Mouse (Mus musculus) induced T-regulatory cell, adult 2 months (primary cell): ENCODE measurements around the gene Iscu.
"Not testable (repeated sequence)": the region's sequence is repeated elsewhere in the genome, so short reads cannot be mapped to it uniquely, and the experiment has no call there.

Experiments
- DNase-seq: peaks from one replicate; pipeline ENCODE4 v3.0.0-alpha.2; 2012; ENCODE audit warnings: low read depth

Gene Iscu

DNA sequence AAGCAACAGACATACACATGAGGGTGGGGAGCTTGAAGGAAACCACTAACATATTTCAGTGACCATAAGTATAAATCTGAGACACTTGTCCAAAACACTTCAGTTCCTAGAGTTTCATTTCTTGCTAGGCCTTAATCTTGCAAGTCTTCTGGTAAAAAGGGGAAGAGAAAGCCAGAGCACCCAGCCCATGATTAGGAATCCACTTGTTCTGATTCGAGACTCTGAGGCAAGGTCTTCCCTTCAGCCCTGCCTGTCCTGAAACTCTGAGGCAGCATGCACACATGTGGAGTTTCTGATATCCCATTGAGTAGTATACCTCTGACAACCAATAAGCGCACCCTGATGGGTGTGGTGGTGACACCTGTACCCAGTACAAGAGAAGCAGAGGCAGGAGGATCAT is 11.0 kb upstream of the Iscu start:
- DNase-seq, result no peak

DNA sequence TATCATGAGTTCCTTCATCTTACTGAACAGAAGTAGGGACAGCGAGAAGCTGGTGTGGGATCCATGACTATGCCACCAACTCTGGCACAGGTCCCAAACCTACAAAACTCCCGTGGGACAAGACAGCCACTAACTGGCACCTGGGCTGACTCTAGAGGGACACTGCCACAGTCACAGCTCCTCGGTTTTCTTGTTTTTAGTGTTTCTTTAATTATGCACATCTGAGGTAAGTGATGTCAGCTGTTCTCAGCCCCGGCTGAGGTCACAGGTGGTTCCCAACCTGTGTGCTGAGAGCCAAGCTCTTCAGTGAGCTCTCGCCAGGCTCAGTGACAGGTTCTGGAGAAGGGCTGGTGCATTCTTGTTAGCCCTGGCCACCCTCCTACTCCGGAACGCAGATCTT is 8.1 kb upstream of the Iscu start:
- no peak for DNase-seq

- DNase-seq, result no peak
Measured at GRCm38 (mm10) chr5:113765641-113766526, 6.7 kb upstream of the Iscu start.

DNA sequence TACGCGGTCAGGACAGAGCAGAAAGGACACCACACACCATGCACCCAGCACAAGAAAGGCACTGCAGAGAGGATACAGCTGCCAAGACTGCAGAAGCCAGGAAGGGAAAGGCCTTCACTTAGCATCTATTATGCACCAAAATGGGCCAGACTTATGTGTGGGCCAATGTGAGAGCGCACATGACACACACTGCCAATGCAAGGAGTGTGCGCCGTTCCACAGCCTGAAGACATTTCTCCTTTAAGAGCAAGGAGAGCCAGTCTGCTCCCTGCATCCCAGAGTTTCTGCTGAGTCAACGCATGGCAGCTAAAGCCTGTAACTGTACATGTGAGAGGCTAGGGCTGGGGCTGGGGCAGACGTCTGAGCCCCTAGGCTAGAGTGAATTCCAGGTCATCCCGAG is 3.7 kb upstream of the Iscu start:
- no peak for DNase-seq

DNA sequence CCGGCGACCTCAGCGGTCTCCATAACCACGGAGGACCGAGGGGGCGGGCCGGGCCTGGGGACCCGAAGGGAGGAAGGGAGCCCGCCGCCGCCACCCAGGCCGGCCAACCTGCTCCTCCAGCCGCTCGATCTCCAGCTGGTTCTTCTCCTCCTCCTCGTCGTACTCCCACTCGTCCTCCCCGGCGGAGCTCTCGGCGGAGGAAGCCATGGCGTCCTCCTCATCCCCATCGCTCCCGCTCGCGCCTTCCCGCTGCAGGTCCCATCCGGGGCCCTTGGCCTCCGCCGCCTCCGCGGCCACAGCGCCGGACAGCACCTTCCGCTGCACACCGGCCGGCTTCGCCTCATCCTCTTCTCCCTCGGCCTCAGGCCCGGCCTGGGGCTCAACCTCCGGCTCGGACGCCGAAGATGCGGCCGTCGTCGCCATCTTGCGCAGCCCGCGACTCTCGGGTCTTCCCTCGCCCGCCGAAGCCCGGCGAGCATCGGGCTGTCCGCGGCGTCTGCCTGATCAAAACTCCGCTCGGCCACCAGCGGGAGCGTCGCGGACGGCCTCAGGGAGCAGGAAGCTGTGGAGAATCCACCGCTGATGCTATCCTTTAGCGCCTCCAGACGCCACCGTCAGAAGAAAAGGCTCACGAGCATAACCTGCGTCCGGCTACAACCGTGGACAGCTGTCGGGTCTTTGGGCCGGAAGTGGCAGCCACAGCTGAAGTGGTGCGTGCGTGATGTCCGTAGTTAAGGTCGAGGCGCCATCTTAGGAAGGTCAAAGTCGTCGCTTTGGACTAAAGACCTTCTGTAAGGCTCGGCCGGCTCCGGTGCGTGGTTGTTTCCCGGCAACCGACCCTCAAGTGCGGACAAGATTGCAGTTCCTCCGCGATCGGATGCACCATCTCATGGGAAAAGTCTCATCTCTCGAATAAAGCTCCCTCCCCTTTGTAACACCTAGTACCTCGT is 1.1 kb upstream of the Iscu start:
- peak; percentile 95 for DNase-seq

DNA sequence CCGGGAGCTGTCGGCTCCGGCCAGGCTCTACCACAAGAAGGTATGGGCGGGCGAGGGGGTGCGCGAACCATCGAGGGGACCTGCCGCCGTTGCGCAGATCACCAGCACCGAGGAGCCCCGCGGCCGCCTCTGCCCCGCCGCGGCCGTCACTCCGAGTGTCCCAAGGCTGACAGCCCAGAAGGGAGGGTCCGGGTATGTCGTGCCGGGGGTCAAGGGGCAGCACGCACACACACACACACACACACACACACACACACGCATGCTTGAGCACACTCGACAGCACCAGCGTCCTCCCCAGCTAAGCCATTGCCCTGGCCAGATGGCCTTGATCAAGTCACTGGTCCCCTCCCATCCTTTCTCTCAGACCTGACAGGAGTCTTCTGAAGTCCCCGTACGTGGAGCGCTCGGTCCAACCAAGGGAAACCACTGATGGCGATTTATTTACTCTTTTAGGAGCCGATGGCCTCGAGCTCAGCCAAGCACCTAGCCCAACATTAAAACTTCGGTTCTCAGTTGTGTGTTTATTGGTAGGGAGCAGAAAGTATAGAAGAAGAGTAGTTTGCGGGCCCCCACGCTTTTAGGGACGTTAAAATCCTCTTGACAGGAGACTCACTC is 464 bp downstream of the Iscu start:
- no peak for DNase-seq

- DNase-seq, result peak; percentile 94
Measured at GRCm38 (mm10) chr5:113773664-113774063, 1.1 kb downstream of the Iscu start.

DNA sequence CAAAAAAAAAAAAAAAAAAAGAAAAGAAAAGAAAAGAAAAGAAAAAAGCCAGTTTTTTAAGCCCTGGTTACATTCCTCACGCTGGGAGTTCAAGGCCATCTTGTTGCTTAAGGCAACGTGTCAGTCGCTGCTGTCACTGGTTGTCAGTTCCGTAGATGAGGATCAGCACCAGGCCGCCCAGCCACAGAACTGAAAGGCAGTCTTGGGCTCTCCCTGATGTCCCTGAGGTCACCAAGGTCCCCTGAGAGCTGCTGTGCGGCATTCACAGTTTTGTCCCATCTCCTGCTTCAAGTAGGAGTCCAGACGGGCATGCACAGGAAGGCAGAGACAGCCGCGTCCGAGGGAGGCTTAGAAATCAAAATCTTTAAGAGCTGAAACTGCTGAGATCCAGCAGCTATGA is 3.0 kb downstream of the Iscu start:
- DNase-seq, result no peak

DNA sequence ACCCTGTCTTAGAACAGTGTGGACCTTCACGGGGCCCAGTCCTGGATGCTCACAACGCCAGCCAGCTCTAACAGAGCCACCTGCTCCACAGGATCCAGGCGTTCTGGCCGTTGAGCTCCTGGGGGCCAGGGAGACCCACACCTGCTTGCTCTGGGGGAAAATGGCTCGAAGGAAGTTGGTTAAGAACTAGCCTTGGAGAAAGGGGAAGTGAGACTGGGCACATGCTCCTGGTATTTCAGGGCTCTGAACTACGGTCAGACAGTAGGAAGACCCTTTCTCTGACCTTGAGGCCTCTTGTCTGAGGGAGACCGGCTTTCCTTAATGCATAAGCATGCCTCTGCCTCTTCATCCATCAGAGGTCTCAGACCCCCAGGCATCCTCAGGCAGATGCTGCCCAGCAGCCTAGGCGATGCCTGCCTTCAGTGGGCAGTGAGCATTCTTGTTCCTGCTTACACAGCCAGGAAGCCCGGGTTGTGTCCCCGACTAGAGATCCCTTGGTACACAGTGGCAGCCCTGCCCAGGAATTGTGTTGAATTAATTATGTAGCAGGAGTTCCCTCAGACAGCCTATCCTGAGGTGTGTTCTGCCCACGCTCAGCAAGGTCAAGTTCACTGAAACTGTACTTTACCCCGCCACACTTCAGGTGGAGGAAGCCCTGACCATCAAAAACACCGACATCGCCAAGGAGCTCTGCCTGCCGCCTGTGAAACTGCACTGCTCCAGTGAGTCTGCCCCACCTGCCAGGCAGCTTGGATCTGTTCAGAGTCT is 3.8 kb downstream of the Iscu start:
- no peak for DNase-seq

- DNase-seq, result no peak
Measured at GRCm38 (mm10) chr5:113776896-113777226, 4.3 kb downstream of the Iscu start.

- DNase-seq, result not testable (repeated sequence)
Measured at GRCm38 (mm10) chr5:113777728-113778127, 5.2 kb downstream of the Iscu start.

- no peak for DNase-seq
Measured at GRCm38 (mm10) chr5:113779569-113779968, 7.0 kb downstream of the Iscu start.

DNA sequence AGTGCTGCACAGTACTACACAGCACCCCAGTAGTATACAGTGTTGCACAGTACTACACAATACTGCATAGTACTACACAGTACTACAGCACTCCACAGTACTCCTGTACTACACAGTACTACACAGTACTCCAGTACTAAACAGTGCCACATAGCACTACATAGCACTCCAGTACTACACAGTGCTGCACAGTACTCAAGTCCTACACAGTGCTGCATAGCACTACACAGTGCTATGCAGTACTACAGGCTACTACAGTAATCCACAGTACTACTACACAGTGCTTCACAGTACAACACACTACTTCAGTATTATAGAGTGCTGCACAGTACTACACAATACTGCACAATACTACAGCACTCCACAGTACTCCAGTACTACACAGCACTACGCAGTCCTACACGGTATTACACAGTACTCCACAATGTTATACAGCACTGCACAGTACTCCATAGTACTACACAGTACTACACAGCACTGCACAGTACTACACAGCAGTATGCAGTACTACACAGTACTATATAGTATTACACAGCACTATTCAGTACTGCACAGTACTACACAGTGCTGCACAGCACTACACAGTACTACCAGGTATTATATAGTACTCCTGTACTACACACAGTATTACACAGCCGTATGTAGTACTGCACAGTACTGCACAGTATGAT is 7.7 kb downstream of the Iscu start:
- DNase-seq, result no peak

GRCm38 (mm10) chr5:113780763-113781162 is 8.2 kb downstream of the Iscu start:
- DNase-seq, result no peak

DNA sequence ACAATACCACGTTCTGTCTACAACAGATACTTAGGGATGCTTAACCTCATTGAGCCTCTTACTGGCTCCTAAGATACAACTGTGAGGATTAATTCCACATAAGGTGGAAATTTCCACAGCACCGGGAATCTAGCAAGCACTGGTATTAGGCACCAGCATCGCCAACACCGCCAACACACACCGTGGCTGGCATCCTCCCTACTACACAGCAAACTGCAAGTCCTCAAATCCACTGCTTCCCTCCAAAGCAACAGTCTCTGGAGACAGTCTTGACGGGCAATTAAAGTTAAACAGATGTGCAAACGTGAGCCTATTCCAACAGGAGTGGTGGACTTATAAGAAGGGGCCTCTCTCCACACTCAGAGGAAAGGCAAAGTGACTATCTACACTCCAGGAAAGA is 8.7 kb downstream of the Iscu start:
- DNase-seq, result no peak

DNA sequence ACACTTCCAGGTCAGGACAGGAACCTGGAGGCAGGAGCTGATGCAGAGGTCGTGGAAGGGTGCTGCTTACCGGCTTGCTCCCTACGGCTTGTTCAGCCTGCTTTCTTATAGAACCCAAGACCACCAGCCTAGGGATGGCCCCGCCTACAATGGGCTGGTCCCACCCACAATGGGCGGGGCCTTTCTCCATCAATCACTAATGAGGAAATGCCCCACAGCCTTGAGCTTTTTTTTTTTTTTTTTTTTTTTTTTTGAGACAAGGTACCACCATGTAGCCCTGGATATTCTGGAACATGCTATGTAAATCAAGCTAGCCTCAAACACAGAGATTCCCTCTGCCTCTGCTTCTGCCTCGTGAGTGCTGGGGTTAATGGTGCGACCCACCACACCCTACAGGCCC is 9.3 kb downstream of the Iscu start:
- no peak for DNase-seq

DNA sequence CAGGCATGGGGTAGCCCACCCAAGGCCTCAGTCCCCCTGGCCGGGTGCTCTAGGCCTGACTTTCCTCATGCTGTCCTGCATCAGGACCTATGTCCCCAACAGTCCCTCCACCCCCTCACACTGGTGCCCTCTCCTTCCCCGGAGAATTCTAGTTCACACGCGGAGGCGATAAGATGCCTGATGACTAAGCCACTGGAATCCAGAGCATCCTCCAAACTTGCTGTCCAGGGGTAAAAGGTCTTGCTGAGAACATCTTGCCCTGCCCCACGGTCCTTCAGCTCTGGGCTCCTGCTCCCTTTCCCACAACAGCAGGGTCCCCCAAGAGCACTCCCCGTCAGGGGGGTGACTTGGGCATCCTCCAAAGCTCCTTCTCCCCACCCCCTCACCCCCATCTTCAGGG is 10.1 kb downstream of the Iscu start:
- no peak for DNase-seq

GRCm38 (mm10) chr5:113783581-113784001 is 11.0 kb downstream of the Iscu start:
- no peak for DNase-seq

GRCm38 (mm10) chr5:113784104-113784503 is 11.6 kb downstream of the Iscu start:
- DNase-seq, result not testable (repeated sequence)

DNA sequence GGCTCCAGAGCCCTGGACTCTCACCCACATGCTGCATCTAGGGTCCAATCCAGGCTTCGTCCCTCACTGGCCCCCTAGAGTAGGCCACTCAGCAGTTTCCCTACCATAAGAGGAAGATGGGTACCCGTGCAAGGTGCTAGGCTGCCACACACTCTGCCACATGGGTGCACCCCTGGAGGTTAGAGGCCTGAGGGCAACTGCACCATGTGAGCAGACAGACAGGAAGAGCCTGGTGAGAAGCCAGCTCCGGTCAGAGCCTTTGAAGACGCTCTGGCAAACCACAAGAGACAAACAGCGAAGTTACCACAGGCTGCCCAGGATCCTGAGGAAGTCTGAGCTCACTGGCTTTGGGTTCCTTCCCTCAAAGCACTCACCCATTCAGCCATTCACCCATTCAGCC is 14.4 kb downstream of the Iscu start:
- DNase-seq, result no peak

GRCm38 (mm10) chr5:113788645-113789044 is 16.1 kb downstream of the Iscu start:
- no peak for DNase-seq
